Mouse (Mus musculus) heart, embryonic 16.5 days (tissue): ENCODE data around the gene Emilin2. TPM values are rescaled to one million over a fixed set of nuclear protein-coding genes. Genes with fewer than 3 reads are reported as not detected.

ENCODE experiments used
- polyA plus RNA-seq: library from polyadenylated mRNA; unstranded; fragments of >200 nt; fragmentation: Nextera tagmentation; extraction: Ambion mirVana; gene quantifications from 2 replicates; pipeline ENCODE4 v1.2.1, GENCODE M21; 2015

The Emilin2 gene
- polyA plus RNA-seq, 1 experiment from 2014 or later: 35.5 TPM

Other genes starting within 250 kb of the Emilin2 start
- 14.2 and 15.1 TPM in 2 replicates for gene Lpin2, start 129.4 kb downstream of the Emilin2 start, polyA plus RNA-seq
- gene Gm4707, start 147.9 kb upstream of the Emilin2 start, polyA plus RNA-seq: 2.6 and 4.9 TPM in 2 replicates
- 34.4 and 35.4 TPM in 2 replicates for gene Smchd1, start 163.4 kb upstream of the Emilin2 start, polyA plus RNA-seq
- gene Ndc80, start 214.9 kb upstream of the Emilin2 start, polyA plus RNA-seq: 35.2 and 41.0 TPM in 2 replicates
- gene Spdya, start 240.1 kb upstream of the Emilin2 start, polyA plus RNA-seq: 0.24 and 0.42 TPM in 2 replicates